1 mouse cellular context compared by ENCODE assay signal in the genomic region with DNA sequence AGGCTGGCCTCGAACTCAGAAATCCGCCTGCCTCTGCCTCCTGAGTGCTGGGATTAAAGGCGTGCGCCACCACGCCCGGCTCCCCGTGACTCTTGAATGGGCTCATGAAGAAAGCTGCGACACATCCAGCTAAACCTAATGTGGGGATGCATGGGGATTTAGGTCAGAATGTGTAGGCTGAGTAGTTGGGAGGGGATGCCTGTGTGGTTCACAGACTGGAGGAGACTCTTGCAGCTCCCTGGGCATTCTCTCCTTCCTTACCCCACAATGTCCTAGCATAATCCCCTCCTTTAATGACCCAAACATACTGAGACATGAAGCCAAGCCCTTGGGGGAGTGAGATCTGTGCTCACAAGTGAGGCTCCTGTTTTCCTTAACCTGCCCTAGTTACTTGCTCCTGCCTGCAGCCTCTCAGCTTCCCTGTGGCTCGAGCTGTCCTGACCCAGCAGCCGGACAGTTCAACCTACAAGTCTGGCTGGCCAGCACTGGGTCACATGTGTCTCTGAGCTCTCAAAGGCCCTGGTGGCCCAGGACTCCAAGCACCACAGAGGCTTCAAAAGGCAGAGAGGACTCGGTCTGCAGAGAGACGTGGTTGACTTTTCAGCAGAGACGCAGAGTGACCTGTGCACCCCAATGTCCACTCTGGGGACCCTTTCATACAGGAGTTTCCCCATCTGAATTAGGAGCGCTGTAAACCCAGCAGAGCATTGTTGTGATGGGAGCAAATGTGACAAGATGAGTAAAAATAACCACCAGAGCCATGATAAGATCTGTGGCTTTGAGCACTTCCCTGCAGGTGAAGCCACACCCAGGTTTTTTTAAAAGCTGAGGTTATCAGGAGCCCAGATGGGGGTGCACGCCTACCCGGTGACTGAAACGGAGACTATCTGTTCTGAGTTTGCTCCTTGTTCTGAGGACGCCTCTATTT.
TF ChIP-seq lines count a peak whose summit lies in the region.

No protein-coding gene starts in this region.

TF ChIP-seq in CH12.LX, 34 proteins besides CTCF, POLR2A, EP300 and RAD21 (continued from another document):
- no peak for TF ChIP-seq CHD1 (IDR thresholded peaks at IDR 0.05; ENCODE audit: low read depth, low read length)
- peak; percentile 19; the same call in 1 of the 2 replicates for TF ChIP-seq IRF4 (IDR thresholded peaks at IDR 0.05; ENCODE audit: low read depth, low read length)
- TF ChIP-seq BHLHE40 (IDR thresholded peaks at IDR 0.05; ENCODE audit: low read depth, low read length): peak; percentile 34; the same call in 1 of the 2 replicates
- no peak for TF ChIP-seq HCFC1 (IDR thresholded peaks at IDR 0.05; ENCODE audit: low read depth, low read length)
- no peak for TF ChIP-seq TBP (conservative IDR thresholded peaks at IDR 0.05; ENCODE audit: low read depth, low read length)
- no peak for TF ChIP-seq E2F4 (IDR thresholded peaks at IDR 0.05; ENCODE audit: insufficient replicate concordance, low read depth, low read length)
- TF ChIP-seq MAFK (IDR thresholded peaks at IDR 0.05; ENCODE audit: insufficient replicate concordance, low read length): no peak
